Comparison of ENCODE assay signal across 9 mouse cellular contexts in genomic region chr5:124214516-124215145, GRCm38 (mm10). TPM values are rescaled to one million over a fixed set of nuclear protein-coding genes. Genes with fewer than 3 reads are reported as not detected.
DNase-seq lines count a peak whose midpoint lies in the region; ATAC-seq lines count a peak whose summit lies in the region.
"Had no signal": no experiment of that assay in that cellular context is flagged by ENCODE, and none has a peak within 500 bp of the region (broad histone marks: within the 10 kb centered on the region; RNA-seq: fewer than 3 reads in every experiment).

No protein-coding gene starts in this region.

- H3K4me1 ChIP-seq in heart, embryonic 14.5 days (ENCODE audit: control insufficient read depth in 2 of 2, insufficient read depth in 2 of 2, low read length in 2 of 2) = peaks cover 77 to 94% of the 10 kb centered on the region in 2 experiments

- H3K36me3 ChIP-seq in heart, embryonic 14.5 days (ENCODE audit: control insufficient read depth, insufficient read depth, low read length) = peaks cover 17% of the 10 kb centered on the region

- no peak for ATAC-seq in heart, embryonic 14.5 days (ENCODE audit: insufficient number of reproducible peaks, insufficient read depth, low FRiP score, low read depth)
- ATAC-seq in granulocyte monocyte progenitor cell, adult 5-6 weeks (replicated peaks; ENCODE audit: poor library complexity, severe bottlenecking) = peak; percentile 54; the same call in 1 of the 2 replicates

- intact Hi-C loops in heart, postnatal 14 days (cut with DNase I) = loop anchor here (5.0 kb wide), 1 partner anchor 33 kb away; the partner anchor contains the start of gene Pitpnm2
- intact Hi-C loops in left cerebral cortex, postnatal 36 days (cut with DNase I) = no loop called here

- H3K9ac ChIP-seq in heart, embryonic 14.5 days (ENCODE audit: low read length) = peak overlapping the region; percentile 59

- H3K27me3 ChIP-seq in heart, embryonic 14.5 days (ENCODE audit: control insufficient read depth, insufficient read depth, low read length) = no peaks in the 10 kb centered on the region

- peak overlapping the region; percentile 94 to 96 for H3K27ac ChIP-seq in heart, embryonic 14.5 days (replicated peaks in 1 of 2; ENCODE audit: control insufficient read depth in 1 of 2, insufficient read depth in 1 of 2, low read depth in 2 of 2, low read length in 2 of 2)

- H3K9me3 ChIP-seq in heart, embryonic 14.5 days (ENCODE audit: control insufficient read depth, low read length) = no peaks in the 10 kb centered on the region

- WGBS in heart, embryonic 14.5 days = 69% methylated on average over 14 of the region's 14 CpGs

- H3K4me2 ChIP-seq in heart, embryonic 14.5 days (ENCODE audit: low read length) = no peak overlapping the region

- no peak for DNase-seq in heart, postnatal 14 days
- DNase-seq in CD4-positive, CD25-positive, alpha-beta regulatory T cell, adult 2 months (ENCODE audit: low read depth, low spot score) = peak; percentile 71
- DNase-seq in natural killer cell, adult 2 months (ENCODE audit: low spot score in 2 of 2) = peak; percentile 46 to 59
- DNase-seq in cerebellum, adult 11-12 months = no peak
- DNase-seq in left cerebral cortex, postnatal 36 days (ENCODE audit: low spot score in 2 of 2) = no peak
- DNase-seq in adrenal gland, postnatal 25 days = no peak

- H3K4me3 ChIP-seq in heart, embryonic 14.5 days (ENCODE audit: control insufficient read depth in 1 of 2, insufficient read depth in 1 of 2, low read depth in 1 of 2, low read length in 2 of 2) = no peak overlapping the region
- H3K4me3 ChIP-seq: erythroblast, embryonic 14.5 days had no signal

RNA-seq across cellular contexts. Expression of gene Pitpnm2, which starts 34.9 kb away (rescaled TPM):
- polyA plus RNA-seq in heart, embryonic 14.5 days (2014; fragmentation: Nextera tagmentation; extraction: Ambion mirVana) = 10.2 and 12.0 TPM in 2 replicates
- 10 to 100 TPM; 47.9 to 52.4 TPM for total RNA-seq in heart, postnatal 14 days (2021)
- total RNA-seq in granulocyte monocyte progenitor cell, adult 5-6 weeks (2014; fragmentation: Nextera tagmentation) = 8.8 and 10.4 TPM in 2 replicates
- 3.1 and 4.1 TPM in 2 replicates for total RNA-seq in granulocyte monocyte progenitor cell, adult 5-6 weeks (2017)
- total RNA-seq in left cerebral cortex, postnatal 36 days (2021) = 100 to 1,000 TPM; 233 to 375 TPM
- total RNA-seq in adrenal gland, postnatal 25 days (2021) = 62.5 and 83.8 TPM in 2 replicates

Comparison
In these comparisons a context has a peak if more than half of its experiments do, and no peak if none do; other contexts are left out.
1. DNase-seq: peak in CD4-positive, CD25-positive, alpha-beta regulatory T cell, adult 2 months (single experiment) and natural killer cell, adult 2 months (2 of 2); none in heart, postnatal 14 days (0 of 2), cerebellum, adult 11-12 months (single experiment), left cerebral cortex, postnatal 36 days (0 of 2) and adrenal gland, postnatal 25 days (single experiment).